Mouse (Mus musculus) activated CD4-positive, CD25-positive, alpha-beta regulatory T cell, adult 4 months (primary cell): Measurements from ENCODE around the gene C1ra. TPM values are rescaled to one million over a fixed set of nuclear protein-coding genes. Genes with fewer than 3 reads are reported as not detected.
"Not testable (repeated sequence)": the region's sequence is repeated elsewhere in the genome, so short reads cannot be mapped to it uniquely, and the experiment has no call there.

Experiments used
- ATAC-seq: one replicate; pipeline ENCODE4 v1.8.0; 2017
- polyA plus RNA-seq, 2 experiments: library from polyadenylated mRNA; unstranded; fragments of 100-300 nt; shearing (Covaris generic); gene quantifications; one replicate each; pipeline ENCODE4 v1.2.1; 2017

C1ra gene
- polyA plus RNA-seq, 2 experiments from 2014 or later: 0.57 TPM; not detected in 1

DNA sequence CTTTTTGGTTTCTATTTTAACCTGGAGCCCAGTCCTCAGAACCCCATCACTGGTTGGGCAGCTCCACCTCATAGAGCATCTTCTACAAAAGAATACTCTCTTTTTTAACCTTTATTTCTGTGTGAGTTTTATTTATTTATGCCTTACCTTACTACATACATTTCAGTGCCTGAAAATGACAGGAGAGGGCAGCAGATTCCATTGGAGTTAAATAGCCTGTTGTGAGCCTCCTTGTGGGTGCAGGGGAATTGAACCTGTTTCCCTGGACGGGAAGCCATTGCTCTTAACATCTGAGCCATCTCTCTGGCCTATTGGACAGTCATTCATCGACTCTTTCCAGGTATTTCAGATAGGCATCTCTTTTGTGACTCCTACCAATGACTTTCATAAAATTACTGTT, 33.2 kb downstream of the C1ra start:
- ATAC-seq: no peak

DNA sequence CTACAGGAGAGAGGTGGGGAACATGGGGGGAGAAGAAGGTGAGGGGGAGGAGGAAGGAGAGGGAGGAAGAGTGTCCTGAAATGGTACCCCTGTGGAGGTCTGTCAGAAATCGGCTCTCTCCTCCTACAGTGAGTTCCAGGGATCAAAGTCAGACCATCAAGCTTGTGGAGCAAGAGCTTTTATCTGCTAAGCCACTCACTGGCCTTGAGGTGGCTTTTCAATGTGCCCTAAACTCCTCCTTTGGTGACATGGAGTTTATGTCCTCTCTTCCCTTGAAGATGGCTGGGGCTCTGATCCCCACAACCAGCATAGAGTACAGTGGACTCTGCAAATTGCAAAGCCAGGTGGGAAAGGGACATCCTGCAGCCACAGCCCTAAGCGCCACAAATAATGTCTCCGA, 35.8 kb downstream of the C1ra start:
- not testable (repeated sequence) for ATAC-seq

DNA sequence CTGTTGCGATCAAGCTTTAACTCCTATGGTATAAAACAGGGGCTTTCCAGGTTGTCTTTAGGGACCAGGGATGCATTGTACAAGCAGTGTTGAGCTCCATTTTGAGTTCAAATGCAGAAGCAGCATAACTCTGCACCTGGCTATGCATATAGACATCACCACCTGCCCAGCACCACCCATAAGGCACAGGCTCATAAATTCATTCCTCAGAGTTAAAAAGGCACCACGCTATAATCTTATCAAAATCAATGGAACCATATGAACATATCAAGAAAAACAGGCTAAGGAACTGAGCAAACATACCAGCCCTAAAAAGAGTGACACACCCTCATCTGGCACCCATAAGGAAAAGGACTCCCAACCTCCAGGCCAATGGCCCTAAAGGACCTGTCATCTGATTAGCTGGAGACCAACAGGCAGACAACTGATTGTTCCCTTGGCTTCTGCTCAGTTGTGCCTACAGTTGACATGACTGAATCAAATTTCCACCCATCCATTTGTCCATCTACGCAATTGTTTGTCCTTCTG, 36.9 kb downstream of the C1ra start:
- no peak for ATAC-seq

DNA sequence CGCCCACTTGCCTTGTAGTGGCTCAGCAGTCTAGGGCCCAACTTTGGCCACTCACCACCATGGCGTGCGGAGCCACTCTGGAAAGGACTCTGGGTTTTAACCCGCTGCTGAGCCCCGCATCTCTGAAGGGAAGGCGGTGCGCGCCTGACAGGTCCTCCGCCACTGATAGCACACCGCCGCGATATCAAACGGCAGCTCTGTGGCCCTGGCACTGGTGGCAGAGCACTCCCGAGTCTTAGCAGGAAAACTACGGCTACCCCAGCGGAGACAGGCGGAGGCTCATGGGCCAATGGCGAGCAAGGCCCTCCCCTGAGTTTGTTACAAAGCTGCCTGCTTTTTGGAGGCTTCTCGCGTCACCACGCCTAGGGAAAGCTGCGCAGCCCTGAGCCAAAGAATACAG, 40.6 kb downstream of the C1ra start:
- no peak for ATAC-seq

DNA sequence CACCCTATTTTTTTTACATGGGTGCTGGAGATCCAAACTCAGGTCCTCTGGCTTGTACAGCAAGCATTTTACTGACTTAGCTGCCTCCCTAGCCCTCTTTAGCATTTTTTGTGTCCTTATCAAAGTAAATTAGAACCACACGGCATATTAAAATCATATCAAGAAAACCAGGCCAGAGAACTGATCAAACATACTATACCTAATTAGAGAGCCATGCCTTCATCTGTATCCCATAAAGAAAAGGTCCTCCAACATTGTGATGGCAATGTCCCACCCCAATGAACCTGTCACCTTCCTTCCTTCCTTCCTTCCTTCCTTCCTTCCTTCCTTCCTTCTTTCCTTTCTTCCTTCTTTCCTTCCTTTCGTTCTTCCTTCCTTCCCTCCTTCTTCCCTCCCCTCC, 43.8 kb downstream of the C1ra start:
- not testable (repeated sequence) for ATAC-seq

DNA sequence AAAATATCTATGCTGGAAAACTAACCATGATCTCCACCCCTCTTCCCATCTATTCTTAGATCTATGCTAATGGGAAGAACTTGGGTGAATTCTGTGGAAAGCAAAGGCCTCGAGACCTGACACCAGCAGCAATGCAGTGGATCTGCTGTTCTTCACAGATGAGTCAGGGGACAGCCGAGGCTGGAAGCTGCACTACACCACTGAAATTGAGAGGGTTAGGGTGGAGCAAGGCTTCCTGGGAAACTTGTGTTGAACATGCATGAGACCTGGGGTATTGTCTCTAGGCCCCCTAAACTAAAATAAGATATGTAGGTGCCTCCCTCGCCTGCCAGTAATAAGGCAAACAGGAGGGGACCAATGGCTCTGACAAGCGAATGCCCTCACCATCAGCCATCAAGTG, 49.0 kb downstream of the C1ra start:
- ATAC-seq: not testable (repeated sequence)

DNA sequence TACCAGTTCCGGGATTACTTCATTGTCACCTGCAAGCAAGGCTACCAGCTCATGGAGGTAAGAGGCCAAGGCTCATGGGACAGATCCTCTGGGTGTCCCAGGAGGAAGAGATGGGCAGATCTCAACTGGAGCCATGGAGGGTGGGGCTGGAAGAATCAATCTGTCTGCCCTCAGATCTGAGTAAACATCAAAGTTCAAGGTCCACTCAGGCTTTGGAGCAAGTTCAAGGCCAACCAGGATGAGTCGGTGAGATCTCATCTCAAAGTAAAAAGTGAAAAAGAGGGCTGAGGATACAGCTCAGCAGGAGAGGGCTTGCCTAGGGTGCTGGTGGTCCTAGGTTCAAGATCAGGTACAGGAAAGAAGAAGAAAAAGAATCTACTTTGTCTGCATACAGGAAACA, 49.4 kb downstream of the C1ra start:
- not testable (repeated sequence) for ATAC-seq

DNA sequence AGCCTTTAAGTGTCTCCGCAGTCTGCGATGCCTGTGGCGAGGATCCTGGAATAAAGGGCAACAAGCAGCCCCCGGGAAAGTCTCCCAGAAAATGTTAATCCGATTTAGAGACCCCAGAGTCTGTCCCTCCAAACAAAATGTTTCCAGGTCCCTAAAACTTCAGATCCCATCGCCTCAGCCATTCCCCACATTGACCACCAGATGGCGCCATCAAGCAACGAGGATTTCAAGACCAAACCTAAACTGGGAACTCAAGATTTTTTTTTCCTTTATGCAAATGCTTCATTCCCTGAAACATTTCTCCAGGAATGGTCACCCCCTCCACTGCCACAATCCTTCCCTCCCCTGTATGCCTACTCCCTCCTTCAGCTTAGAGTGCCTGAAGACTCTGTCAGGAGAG, 57.8 kb downstream of the C1ra start, which contains the start of gene C1rb:
Gene C1rb, plus strand, starts transcription at position 269 of the 400 bp plus-strand sequence.
- ATAC-seq: no peak

Other genes with a start within 250 kb of the C1ra start
- not detected for gene Cd163, start 207.7 kb upstream of the C1ra start, polyA plus RNA-seq
- 10 to 100 TPM in 1 of 2 experiments, 1 to 10 TPM in 1; 6.9 to 11.6 TPM for gene Pex5, start 97.3 kb upstream of the C1ra start, polyA plus RNA-seq
- gene Clstn3, start 47.6 kb upstream of the C1ra start, polyA plus RNA-seq: not detected
- not detected for gene C1rl, start 19.3 kb upstream of the C1ra start, polyA plus RNA-seq
- not detected for gene C1s1, start 30.0 kb downstream of the C1ra start, polyA plus RNA-seq
- gene C1rb, start 57.9 kb downstream of the C1ra start, polyA plus RNA-seq: not detected
- not detected for gene C1s2, start 123.7 kb downstream of the C1ra start, polyA plus RNA-seq
- gene Lpcat3, start 150.6 kb downstream of the C1ra start, polyA plus RNA-seq: 10 to 100 TPM; 24.3 to 25.9 TPM
- gene Emg1, start 199.8 kb downstream of the C1ra start, polyA plus RNA-seq: 100 to 1,000 TPM; 401 to 440 TPM
- 10 to 100 TPM; 72.2 to 87.3 TPM for gene Phb2, start 199.9 kb downstream of the C1ra start, polyA plus RNA-seq
- gene Ptpn6, start 226.3 kb downstream of the C1ra start, polyA plus RNA-seq: 100 to 1,000 TPM; 138 to 144 TPM
- 100 to 1,000 TPM; 529 to 630 TPM for gene Grcc10, start 229.0 kb downstream of the C1ra start, polyA plus RNA-seq
- gene Gm45234, start 243.6 kb downstream of the C1ra start, polyA plus RNA-seq: not detected
- gene Atn1, start 244.1 kb downstream of the C1ra start, polyA plus RNA-seq: 1 to 10 TPM; 3.3 to 5.7 TPM